Mouse (Mus musculus): ENCODE data around the gene Nms. TPM values are rescaled to one million over a fixed set of nuclear protein-coding genes. Genes with fewer than 3 reads are reported as not detected.

Nms gene
- 1.1 and 1.5 TPM in 2 replicates for polyA plus RNA-seq (2014; fragmentation: Nextera tagmentation; extraction: Ambion mirVana)

GRCm38 (mm10) chr1:38938849-38939248 is at the start of gene Nms:
Gene Nms (plus strand): TSS chr1:38939149.
- 74% methylated on average over 6 of the region's 6 CpGs for WGBS
- H3K4me2 ChIP-seq (replicated peaks; ENCODE audit: low read depth, low read length), result no peak within 1 kb of the TSS
- no peaks in the 10 kb centered on the region for H3K9me3 ChIP-seq (ENCODE audit: control insufficient read depth, low read length)
- ATAC-seq (ENCODE audit: low FRiP score) (no peak), DNase-seq (ENCODE audit: low spot score) (no peak)
- no peak within 1 kb of the TSS for H3K27ac ChIP-seq (ENCODE audit: low read depth, low read length)
- no peaks in the 10 kb centered on the region for H3K4me1 ChIP-seq (replicated peaks; ENCODE audit: control insufficient read depth, insufficient read depth, low read length)
- H3K36me3 ChIP-seq (ENCODE audit: control insufficient read depth, insufficient read depth, low read length), result no peaks in the 10 kb centered on the region
- H3K9ac ChIP-seq (ENCODE audit: low read depth, low read length), result no peak within 1 kb of the TSS
- no peaks in the 10 kb centered on the region for H3K27me3 ChIP-seq (ENCODE audit: control insufficient read depth, insufficient read depth, low read length)
- no peak within 1 kb of the TSS for H3K4me3 ChIP-seq (ENCODE audit: low read depth, low read length)

- Histone ChIP-seq H3K27me3 (ENCODE audit: control insufficient read depth, insufficient read depth, low read length) (no peaks in the 10 kb centered on the region), H3K27ac (ENCODE audit: low read depth, low read length) (no peak overlapping the region), H3K4me1 (replicated peaks; ENCODE audit: control insufficient read depth, insufficient read depth, low read length) (peaks cover 4% of the 10 kb centered on the region; the same call in 1 of the 2 replicates), H3K9ac (ENCODE audit: low read depth, low read length) (no peak overlapping the region), H3K9me3 (ENCODE audit: control insufficient read depth, low read length) (no peaks in the 10 kb centered on the region), H3K4me2 (replicated peaks; ENCODE audit: low read depth, low read length) (no peak overlapping the region), H3K4me3 (ENCODE audit: low read depth, low read length) (no peak overlapping the region), H3K36me3 (ENCODE audit: control insufficient read depth, insufficient read depth, low read length) (no peaks in the 10 kb centered on the region)
- DNase-seq (ENCODE audit: low spot score), result no peak
- no peak for ATAC-seq (ENCODE audit: low FRiP score)
- 90% methylated on average over 5 of the region's 5 CpGs for WGBS
Measured at GRCm38 (mm10) chr1:38891444-38891843, 47.5 kb upstream of the Nms start.

GRCm38 (mm10) chr1:38893081-38893480 is 45.9 kb upstream of the Nms start:
- Histone ChIP-seq H3K27ac (ENCODE audit: low read depth, low read length) (peak overlapping the region; percentile 61), H3K27me3 (ENCODE audit: control insufficient read depth, insufficient read depth, low read length) (no peaks in the 10 kb centered on the region), H3K9ac (ENCODE audit: low read depth, low read length) (0 out of 2 replicates have a peak overlapping the region, but pooled peaks have one; percentile 19), H3K4me1 (replicated peaks; ENCODE audit: control insufficient read depth, insufficient read depth, low read length) (peaks cover 4% of the 10 kb centered on the region; the same call in 1 of the 2 replicates), H3K9me3 (ENCODE audit: control insufficient read depth, low read length) (no peaks in the 10 kb centered on the region), H3K4me3 (ENCODE audit: low read depth, low read length) (no peak overlapping the region), H3K4me2 (replicated peaks; ENCODE audit: low read depth, low read length) (no peak overlapping the region), H3K36me3 (ENCODE audit: control insufficient read depth, insufficient read depth, low read length) (no peaks in the 10 kb centered on the region)
- ATAC-seq (ENCODE audit: low FRiP score) (no peak), DNase-seq (ENCODE audit: low spot score) (no peak)
- 60% methylated on average over 5 of the region's 5 CpGs for WGBS

- WGBS, result under 1% methylated on average over 65 of the region's 67 CpGs
- peak within 1 kb of the TSS; percentile 72 for H3K4me2 ChIP-seq (replicated peaks; ENCODE audit: low read depth, low read length)
- peaks cover 4% of the 10 kb centered on the region; the same call in 1 of the 2 replicates for H3K4me1 ChIP-seq (replicated peaks; ENCODE audit: control insufficient read depth, insufficient read depth, low read length)
- H3K27ac ChIP-seq (ENCODE audit: low read depth, low read length), result peak within 1 kb of the TSS; percentile 37
- no peaks in the 10 kb centered on the region for H3K9me3 ChIP-seq (ENCODE audit: control insufficient read depth, low read length)
- no peaks in the 10 kb centered on the region for H3K27me3 ChIP-seq (ENCODE audit: control insufficient read depth, insufficient read depth, low read length)
- peak; percentile 94 for ATAC-seq (ENCODE audit: low FRiP score)
- no peaks in the 10 kb centered on the region for H3K36me3 ChIP-seq (ENCODE audit: control insufficient read depth, insufficient read depth, low read length)
- H3K4me3 ChIP-seq (ENCODE audit: low read depth, low read length), result peak within 1 kb of the TSS; percentile 53
- DNase-seq (ENCODE audit: low spot score), result peak; percentile 91
- peak within 1 kb of the TSS; percentile 66 for H3K9ac ChIP-seq (ENCODE audit: low read depth, low read length)
Measured at GRCm38 (mm10) chr1:38897431-38898248, 41.3 kb upstream of the Nms start, which contains the start of gene Chst10. Gene Chst10 (minus strand): TSS chr1:38898161.

- DNase-seq (ENCODE audit: low spot score) (no peak), ATAC-seq (ENCODE audit: low FRiP score) (no peak)
- H3K27ac ChIP-seq (ENCODE audit: low read depth, low read length), result no peak overlapping the region
- H3K4me2 ChIP-seq (replicated peaks; ENCODE audit: low read depth, low read length), result no peak overlapping the region
- no peaks in the 10 kb centered on the region for H3K27me3 ChIP-seq (ENCODE audit: control insufficient read depth, insufficient read depth, low read length)
- no peaks in the 10 kb centered on the region for H3K36me3 ChIP-seq (ENCODE audit: control insufficient read depth, insufficient read depth, low read length)
- no peaks in the 10 kb centered on the region for H3K9me3 ChIP-seq (ENCODE audit: control insufficient read depth, low read length)
- WGBS, result 69% methylated on average over 5 of the region's 5 CpGs
- H3K4me3 ChIP-seq (ENCODE audit: low read depth, low read length), result no peak overlapping the region
- H3K9ac ChIP-seq (ENCODE audit: low read depth, low read length), result no peak overlapping the region
- H3K4me1 ChIP-seq (replicated peaks; ENCODE audit: control insufficient read depth, insufficient read depth, low read length), result no peaks in the 10 kb centered on the region
Measured at GRCm38 (mm10) chr1:38902571-38902970, 36.4 kb upstream of the Nms start.

- no peak overlapping the region for H3K27ac ChIP-seq (ENCODE audit: low read depth, low read length)
- no peak overlapping the region for H3K9ac ChIP-seq (ENCODE audit: low read depth, low read length)
- no peaks in the 10 kb centered on the region for H3K27me3 ChIP-seq (ENCODE audit: control insufficient read depth, insufficient read depth, low read length)
- no peak overlapping the region for H3K4me2 ChIP-seq (replicated peaks; ENCODE audit: low read depth, low read length)
- no peak overlapping the region for H3K4me3 ChIP-seq (ENCODE audit: low read depth, low read length)
- H3K36me3 ChIP-seq (ENCODE audit: control insufficient read depth, insufficient read depth, low read length), result no peaks in the 10 kb centered on the region
- 66% methylated on average over 2 of the region's 2 CpGs for WGBS
- H3K4me1 ChIP-seq (replicated peaks; ENCODE audit: control insufficient read depth, insufficient read depth, low read length), result no peaks in the 10 kb centered on the region
- DNase-seq (ENCODE audit: low spot score) (no peak), ATAC-seq (ENCODE audit: low FRiP score) (no peak)
- no peaks in the 10 kb centered on the region for H3K9me3 ChIP-seq (ENCODE audit: control insufficient read depth, low read length)
Measured at GRCm38 (mm10) chr1:38903985-38904384, 35.0 kb upstream of the Nms start.

- WGBS, result 86% methylated on average over 4 of the region's 4 CpGs
- Histone ChIP-seq H3K36me3 (ENCODE audit: control insufficient read depth, insufficient read depth, low read length) (no peaks in the 10 kb centered on the region), H3K4me2 (replicated peaks; ENCODE audit: low read depth, low read length) (no peak overlapping the region), H3K4me1 (replicated peaks; ENCODE audit: control insufficient read depth, insufficient read depth, low read length) (no peaks in the 10 kb centered on the region), H3K9me3 (ENCODE audit: control insufficient read depth, low read length) (no peaks in the 10 kb centered on the region), H3K9ac (ENCODE audit: low read depth, low read length) (no peak overlapping the region), H3K27ac (ENCODE audit: low read depth, low read length) (no peak overlapping the region), H3K27me3 (ENCODE audit: control insufficient read depth, insufficient read depth, low read length) (no peaks in the 10 kb centered on the region), H3K4me3 (ENCODE audit: low read depth, low read length) (no peak overlapping the region)
- no peak for ATAC-seq (ENCODE audit: low FRiP score)
- DNase-seq (ENCODE audit: low spot score), result no peak
Measured at GRCm38 (mm10) chr1:38928996-38929395, 10.0 kb upstream of the Nms start.

GRCm38 (mm10) chr1:38929468-38929867 is 9.5 kb upstream of the Nms start:
- no peak for DNase-seq (ENCODE audit: low spot score)
- 67% methylated on average over 4 of the region's 4 CpGs for WGBS
- no peak overlapping the region for H3K4me3 ChIP-seq (ENCODE audit: low read depth, low read length)
- no peaks in the 10 kb centered on the region for H3K36me3 ChIP-seq (ENCODE audit: control insufficient read depth, insufficient read depth, low read length)
- no peak overlapping the region for H3K9ac ChIP-seq (ENCODE audit: low read depth, low read length)
- no peak overlapping the region for H3K4me2 ChIP-seq (replicated peaks; ENCODE audit: low read depth, low read length)
- no peaks in the 10 kb centered on the region for H3K27me3 ChIP-seq (ENCODE audit: control insufficient read depth, insufficient read depth, low read length)
- ATAC-seq (ENCODE audit: low FRiP score), result no peak
- no peak overlapping the region for H3K27ac ChIP-seq (ENCODE audit: low read depth, low read length)
- no peaks in the 10 kb centered on the region for H3K9me3 ChIP-seq (ENCODE audit: control insufficient read depth, low read length)
- H3K4me1 ChIP-seq (replicated peaks; ENCODE audit: control insufficient read depth, insufficient read depth, low read length), result no peaks in the 10 kb centered on the region

GRCm38 (mm10) chr1:38930767-38931166 is 8.2 kb upstream of the Nms start:
- ATAC-seq (ENCODE audit: low FRiP score) (no peak), DNase-seq (ENCODE audit: low spot score) (no peak)
- Histone ChIP-seq H3K4me1 (replicated peaks; ENCODE audit: control insufficient read depth, insufficient read depth, low read length) (no peaks in the 10 kb centered on the region), H3K27me3 (ENCODE audit: control insufficient read depth, insufficient read depth, low read length) (no peaks in the 10 kb centered on the region), H3K4me3 (ENCODE audit: low read depth, low read length) (no peak overlapping the region), H3K27ac (ENCODE audit: low read depth, low read length) (no peak overlapping the region), H3K9me3 (ENCODE audit: control insufficient read depth, low read length) (no peaks in the 10 kb centered on the region), H3K9ac (ENCODE audit: low read depth, low read length) (no peak overlapping the region), H3K36me3 (ENCODE audit: control insufficient read depth, insufficient read depth, low read length) (no peaks in the 10 kb centered on the region), H3K4me2 (replicated peaks; ENCODE audit: low read depth, low read length) (no peak overlapping the region)
- WGBS, result 76% methylated on average over 8 of the region's 8 CpGs
